Mouse (Mus musculus): Measurements from ENCODE around the gene Creb1. TPM values are rescaled to one million over a fixed set of nuclear protein-coding genes. Genes with fewer than 3 reads are reported as not detected.

Creb1 gene
- 9.2 and 12.0 TPM in 2 replicates for polyA plus RNA-seq (2012; rRNA removed)

DNA sequence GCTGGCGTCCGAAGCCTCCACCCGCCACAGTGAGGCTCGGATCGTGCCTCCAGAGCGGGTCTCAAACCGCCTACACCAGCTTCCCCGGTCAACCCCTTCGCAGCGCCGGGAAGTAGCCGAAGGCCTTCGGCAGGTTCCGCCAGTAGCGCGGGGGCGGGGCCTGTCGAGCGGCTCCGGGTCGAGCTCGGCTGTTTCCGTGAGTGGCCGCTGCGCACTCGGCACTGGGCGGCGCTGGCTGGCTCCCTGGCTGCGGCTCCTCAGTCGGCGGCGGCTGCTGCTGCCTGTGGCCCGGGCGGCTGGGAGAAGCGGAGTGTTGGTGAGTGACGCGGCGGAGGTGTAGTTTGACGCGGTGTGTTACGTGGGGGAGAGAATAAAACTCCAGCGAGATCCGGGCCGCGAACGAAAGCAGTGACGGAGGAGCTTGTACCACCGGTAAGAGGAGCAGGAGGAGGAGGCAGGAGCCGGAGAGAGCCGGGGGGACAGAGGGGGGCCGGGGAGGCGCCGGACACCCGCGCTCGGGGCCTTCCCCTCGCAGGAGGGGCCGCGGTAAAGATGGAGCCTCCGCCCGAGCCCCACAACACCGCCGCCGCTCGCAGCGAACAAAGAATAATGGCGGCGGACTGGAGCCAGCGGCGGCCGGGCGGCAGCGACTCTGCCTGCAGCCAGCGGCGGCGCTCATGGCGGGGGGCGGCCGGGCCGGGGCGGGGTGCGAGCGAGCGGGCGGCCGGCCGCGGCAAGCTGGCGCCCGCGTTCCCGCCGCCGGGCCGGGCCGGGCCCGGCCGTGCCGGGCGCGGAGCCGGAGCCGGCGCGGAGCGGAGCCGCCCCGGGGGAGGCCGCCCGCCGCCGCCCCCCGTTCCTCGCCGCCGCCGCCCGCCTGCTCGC is at the start of gene Creb1:
Gene Creb1, plus strand, starts transcription at position 57 of the 882 bp plus-strand sequence.
- peak; percentile 99 for DNase-seq (ENCODE audit: low spot score)

DNA sequence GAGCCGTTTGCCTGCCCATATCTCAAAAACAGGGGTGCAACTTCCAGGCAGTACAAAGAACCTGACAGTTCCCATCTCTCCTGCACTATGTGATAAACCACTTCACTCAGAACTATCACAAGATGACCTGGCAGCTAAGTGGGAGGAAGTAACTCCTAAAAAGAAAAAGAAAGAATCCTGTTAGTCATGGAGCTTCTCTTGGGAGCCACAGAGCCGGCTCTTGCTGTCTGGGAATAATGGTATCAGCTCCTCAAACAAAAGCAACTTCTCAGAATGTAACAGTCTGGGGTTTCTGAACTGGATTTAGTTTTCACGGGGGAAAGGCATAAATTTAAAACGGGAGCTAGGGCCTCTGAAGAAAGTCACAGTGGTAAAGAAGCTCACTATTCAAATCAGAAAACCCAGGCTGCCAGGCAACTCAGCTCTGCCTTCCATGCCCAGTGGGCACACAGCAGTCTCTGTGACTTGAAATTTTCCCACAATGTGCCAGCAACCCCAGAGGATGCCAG is 43.9 kb upstream of the Creb1 start:
- DNase-seq (ENCODE audit: low spot score): no peak

DNA sequence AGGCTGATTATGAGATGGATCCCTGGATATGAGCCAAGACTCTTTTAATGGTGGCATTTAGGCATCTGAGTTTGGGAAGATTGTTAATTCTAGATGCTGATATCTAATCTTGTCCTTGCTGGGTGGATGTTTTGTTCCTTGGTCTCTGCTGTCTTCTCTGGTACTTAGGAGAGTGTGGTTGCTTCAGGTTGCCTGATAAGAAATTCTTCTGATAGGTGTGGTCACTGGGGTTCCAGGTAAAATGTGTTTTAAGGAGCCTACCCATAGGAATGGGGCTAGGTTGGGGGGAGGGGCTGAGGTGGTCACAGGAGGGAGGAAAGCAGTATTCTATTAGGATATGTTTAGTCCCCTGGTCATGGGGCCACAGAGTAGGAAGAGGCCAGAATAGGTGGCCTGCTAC is 35.6 kb upstream of the Creb1 start:
- DNase-seq (ENCODE audit: low spot score): no peak

DNA sequence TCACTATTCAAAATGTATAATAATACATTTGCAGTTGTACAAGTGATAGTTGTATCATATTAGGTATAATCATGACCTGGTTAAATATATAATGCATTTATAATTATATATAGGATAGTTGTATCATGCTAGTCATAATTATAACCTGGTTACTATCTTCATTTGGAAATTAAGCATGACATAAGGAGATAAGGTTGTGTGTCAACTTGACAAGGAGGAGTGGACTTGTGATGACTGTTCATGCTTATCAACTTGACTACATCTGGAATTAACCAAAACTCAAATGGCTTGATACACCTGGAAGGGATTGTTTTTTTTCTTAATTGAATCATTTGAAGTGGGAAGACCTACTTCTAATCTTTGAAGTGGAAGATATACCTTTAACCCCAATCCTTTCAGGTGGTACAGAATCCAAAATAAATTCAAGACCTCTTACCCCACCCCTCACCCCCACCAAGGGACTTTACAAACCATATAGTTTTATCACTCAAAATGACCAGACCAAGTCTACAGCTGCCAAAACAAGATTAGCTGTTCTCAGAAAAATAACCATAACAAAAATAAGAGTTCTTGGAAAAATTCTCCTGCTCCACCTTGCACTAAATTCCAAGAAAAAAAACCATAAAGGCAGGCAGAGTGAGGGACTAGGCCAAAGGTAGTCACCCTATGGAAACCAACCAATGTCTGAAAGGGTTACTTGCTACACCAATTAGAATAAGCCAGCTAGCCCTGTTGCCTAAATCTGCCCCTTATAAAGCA is 30.9 kb upstream of the Creb1 start:
- DNase-seq (ENCODE audit: low spot score): no peak

DNA sequence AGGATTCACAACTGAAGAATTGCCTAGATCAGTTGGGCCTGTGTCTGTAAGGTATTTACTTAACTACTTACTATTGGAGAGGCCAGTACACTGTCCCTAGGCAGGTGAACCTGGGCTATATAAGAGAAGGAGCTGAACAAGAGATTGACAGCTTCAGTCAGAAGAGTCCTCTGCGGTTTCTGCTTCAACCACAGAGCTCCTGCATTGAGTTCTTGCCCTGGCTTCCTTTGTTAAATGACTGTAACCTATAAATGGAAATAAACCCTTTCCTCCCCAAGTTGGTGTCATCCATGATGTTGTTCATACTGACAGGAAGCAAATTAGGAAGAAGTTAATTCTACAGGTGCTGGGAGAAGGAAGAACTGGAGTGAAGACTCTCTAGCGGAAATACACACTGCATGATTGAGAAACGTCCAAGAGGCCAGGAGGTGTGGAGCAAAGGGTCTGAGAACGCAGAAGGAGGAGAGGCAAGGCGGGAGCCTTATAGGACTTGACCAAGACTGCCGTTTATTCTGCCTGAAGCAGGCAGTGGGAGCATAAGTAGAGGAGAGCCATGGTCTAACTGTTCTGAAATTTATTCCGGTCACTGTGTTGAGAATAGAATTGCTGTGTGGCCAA is 23.9 kb upstream of the Creb1 start:
- no peak for DNase-seq (ENCODE audit: low spot score)

DNA sequence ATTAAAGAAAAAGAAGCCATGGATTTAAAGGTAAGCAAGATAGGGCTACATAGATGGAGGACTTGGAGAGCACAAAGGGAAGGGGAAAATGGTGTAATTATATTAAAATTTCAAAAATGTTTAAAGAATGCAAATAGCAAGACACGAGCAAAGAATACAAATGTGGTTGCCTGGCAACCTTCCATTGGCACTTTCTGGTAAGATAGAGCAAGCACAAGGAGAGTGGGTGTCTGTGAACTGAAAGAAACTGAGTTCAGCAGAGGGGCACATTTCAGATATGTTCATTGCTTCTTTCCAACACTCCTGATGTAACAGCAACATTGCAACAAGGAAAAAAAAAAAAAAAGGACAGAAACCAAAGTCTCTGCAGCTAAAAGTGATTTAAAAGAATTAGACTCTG is 22.8 kb upstream of the Creb1 start:
- no peak for DNase-seq (ENCODE audit: low spot score)

DNA sequence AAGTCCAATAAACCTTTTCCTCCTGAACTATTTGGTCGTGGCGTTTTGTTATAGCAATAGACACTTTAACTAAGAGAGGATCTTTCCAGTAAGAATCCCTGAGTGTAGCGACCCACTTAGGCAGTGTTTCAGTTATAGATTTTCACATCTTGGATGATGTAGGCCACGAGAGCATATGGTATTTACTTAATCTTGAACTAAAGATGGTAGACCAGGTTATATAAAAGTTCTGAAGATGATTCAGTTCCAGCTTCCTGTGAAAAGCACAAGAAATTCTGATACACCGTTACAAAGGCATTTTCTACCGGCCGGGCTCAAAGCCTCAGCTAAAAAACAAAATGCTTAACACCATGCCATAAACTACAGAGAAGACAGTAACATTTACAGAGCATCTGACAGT is 18.3 kb upstream of the Creb1 start:
- no peak for DNase-seq (ENCODE audit: low spot score)

DNA sequence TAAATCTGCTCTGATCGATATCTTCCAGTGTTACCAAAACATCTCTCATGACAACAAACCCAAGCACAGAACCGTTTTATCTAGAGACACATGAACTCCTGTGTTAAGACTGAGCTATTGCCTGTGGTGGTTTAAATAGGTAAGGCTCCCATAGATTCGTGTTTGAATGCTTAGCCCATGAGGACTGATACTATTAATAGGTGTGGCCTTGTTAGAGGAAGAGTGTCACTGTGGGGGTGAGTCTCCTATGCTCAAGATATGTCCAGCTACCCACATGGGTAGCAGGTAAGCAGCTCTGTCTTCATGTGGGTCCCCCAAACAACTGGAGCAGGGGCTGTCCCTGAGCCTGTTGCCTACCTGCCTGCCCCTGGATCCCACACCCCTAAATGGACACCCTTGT is 15.9 kb upstream of the Creb1 start:
- DNase-seq (ENCODE audit: low spot score): no peak

DNA sequence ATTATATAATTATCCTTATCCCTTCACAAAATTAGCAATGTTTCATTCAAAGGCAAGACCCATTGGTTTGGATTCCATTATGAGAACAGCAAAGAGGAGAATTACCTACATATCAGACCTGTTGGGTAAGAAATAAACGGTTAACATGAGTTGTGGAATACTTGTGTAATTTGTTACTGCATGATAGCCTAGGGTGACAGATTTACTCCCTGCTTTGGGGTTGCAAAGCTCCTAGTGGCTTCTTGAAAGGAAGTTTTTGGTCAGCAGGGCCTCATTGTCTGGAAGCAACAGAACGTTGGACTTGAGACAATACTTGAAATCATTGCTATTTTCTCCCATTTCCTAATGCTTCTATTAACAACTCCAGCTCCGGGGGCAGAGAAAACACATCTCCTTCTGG is 14.0 kb upstream of the Creb1 start:
- DNase-seq (ENCODE audit: low spot score): no peak

DNA sequence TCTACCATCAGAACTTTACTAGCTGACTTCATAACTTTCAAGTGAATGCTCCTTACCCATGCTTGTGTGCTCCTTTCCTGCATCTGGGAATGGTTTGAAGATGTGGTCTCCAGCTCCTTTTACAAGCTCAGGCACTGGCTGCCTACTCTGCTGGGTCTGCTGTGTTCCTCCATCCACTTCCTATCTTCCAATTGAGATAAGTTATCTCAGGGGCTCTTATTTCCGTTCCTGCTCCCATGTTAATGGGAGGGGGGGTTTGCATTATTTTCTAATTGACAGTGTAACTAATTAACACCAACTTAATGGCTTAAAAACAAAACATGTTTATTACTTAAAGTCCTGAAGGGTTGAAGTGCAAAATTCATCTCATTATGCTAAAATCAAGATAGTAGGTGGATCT is 13.1 kb upstream of the Creb1 start:
- DNase-seq (ENCODE audit: low spot score): no peak

DNA sequence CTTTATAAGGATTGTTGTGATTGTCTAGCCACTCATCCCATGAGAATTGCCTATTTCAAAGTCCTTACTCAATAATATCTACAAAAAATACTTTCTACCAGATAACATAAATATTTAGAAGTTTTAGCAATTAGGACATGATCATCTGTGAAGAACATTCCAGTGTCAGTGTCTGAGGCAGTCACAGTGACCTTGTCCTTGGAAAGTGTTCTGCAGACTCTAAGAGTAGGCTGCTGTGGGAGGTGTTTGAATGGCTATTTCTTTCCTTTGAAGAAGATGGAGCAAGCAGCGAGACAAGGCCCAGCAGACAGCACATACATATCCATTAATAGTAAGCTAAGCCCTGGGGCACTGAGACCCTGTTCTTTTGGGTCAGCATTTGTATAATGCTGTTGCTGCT is 12.5 kb upstream of the Creb1 start:
- DNase-seq (ENCODE audit: low spot score): no peak

DNA sequence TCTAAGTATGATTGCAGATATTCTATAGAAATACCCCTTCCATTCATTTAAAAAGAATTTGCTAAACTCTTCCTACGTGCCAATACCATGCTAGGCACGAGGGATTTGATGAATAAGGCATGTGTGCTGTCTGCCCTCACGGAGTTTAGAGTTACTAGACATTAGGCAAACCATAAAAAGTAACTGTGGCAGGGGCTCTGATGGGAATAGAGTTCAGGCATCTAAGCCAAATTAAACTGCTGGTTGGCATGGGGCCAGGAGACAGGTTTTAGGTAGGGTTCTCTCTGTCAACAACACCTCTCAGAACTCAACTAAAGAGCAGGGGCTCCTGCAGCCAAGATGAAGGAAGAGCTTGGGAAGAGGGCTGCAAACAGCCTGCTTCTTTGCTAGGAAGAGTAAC is 10.7 kb upstream of the Creb1 start:
- DNase-seq (ENCODE audit: low spot score): no peak

DNA sequence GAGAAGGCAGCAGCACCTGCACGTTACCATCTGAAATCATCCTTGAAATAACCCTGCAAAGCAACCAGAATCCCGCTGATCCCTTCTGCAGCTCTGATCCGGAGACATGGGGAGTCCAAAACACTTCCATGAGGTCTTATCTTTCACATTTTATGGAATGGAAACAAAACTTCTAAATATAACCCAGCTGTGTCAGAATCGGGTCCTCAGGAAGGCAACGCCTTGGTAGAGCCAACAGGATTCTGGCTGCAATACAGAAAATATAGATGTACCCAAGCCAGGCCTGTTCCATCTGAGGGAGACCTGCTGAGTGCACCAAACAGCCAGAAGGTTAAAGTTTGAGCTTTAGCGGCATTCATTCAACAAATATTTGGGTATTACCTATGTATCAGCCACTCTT is 9.8 kb upstream of the Creb1 start:
- DNase-seq (ENCODE audit: low spot score): no peak

DNA sequence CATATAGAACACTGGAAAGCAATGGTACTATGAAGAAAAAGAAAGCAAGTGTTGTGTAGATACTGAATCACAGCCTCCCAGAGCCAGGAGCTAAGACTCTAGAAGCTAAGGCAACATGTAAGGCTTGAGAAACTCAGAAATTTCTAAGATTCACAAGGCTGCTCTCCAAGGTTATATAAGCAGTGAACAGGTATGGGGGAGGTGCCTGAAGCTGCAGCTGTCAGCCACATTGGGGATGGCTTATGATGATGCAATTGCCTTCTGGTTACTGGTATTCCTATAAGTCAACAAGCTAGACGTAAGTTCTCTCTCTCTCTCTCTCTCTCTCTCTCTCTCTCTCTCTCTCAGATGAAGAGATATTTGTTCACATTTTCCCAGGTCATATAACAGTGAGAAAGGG is 9.3 kb upstream of the Creb1 start:
- no peak for DNase-seq (ENCODE audit: low spot score)

DNA sequence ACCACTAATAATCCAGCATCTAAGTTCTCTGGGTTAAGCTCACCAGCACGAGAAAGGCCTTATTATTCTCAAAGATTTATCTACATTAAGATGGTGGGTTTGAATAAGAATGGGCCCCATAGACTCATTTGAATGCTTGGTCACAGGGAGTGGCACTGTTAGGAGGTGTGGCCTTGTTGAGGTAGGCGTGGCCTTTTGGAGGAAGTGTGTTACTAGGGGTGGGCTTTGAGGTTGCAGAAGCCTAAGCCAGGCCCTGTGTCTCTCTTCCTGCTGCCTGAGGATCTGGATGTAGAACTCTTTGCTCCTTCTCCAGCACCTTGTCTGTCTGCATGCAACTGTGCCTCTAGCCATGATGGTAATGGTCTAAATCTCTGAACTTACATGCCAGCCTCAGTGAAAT is 7.8 kb upstream of the Creb1 start:
- no peak for DNase-seq (ENCODE audit: low spot score)

DNA sequence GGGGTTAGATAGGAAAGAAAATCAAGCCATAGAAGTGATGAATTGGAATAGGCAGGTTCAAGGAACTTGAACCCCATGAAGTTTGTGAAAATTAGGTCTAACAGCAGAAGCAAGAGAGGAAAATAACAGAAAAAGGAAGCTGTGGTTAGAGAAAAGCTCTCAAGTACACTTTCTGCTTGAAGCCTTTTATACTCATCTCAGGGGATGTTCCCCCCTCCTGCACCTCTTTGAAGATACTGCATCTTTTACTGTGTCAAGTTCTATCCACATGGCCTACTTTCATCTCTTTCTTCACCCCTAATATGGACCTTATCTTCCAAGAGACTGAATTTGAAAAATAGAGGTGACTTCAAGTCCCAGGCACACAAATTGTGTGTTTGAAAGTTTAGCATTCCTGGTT is 4.8 kb upstream of the Creb1 start:
- DNase-seq (ENCODE audit: low spot score): no peak

DNA sequence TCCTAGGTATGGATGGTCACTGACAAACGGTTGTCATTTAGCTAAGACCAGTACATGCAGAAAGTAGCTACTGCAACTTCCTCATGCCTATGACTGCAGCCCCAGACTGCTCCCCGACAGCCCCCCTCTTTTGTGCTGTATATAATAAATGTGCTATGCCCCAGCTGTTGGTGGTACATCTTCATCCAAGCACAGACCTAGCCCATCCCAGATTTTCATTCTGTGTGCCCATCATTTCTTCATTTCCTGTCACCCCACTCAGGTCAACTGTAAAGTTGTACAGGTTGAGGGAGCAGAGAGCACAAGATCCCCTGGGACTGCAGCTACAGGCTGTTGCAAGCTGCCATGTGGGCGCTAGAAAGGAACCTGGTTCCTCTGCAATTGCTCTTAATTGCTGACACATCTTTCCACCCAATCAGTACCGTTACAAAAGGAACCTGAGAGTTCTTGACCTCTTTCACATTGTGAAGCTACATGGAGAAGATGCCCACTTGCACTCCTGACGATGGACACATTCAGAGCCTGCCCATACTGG is 2.6 kb upstream of the Creb1 start:
- no peak for DNase-seq (ENCODE audit: low spot score)

DNA sequence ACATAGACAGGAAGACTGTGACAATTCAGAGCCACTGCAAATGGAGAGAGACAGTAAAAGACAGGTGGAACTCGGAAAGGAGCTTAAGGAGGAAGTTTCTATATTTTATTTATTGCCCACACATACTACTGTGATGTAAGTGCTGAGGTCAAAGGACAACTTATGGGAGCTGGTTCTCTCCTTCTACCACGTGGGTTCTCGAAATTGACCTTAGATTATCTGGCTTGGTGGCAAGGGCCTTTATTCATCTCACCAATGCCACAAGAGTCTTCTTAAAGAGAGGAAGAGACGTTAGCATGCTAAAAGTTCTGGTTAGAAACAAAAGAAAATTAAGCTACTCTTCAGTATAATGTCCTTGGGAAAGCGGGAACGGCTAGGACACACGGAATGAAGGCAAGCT is 897 bp upstream of the Creb1 start:
- no peak for DNase-seq (ENCODE audit: low spot score)

DNA sequence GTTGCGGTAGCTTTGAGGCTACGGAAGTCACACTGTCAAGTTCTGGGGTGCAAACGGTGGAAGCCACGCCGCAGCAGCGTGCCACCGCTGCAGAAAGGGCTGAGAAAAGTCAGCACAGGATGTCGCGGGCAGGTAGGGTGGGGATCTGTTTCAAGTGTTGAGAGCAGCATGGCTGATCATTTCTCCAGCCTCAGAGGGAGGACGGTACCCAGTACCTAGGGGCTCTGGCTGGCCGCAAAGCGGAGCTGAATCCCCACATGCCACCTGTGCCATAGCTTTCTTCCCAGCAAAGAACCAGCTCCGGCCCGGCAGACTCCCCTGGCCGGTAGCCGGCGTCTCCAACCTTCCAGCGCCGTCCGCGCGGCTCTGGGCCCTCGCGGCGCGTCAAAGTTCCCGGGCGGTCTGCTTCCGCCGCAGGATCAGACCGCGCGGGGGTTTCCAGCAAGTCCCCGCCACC is 350 bp upstream of the Creb1 start:
- no peak for DNase-seq (ENCODE audit: low spot score)

DNA sequence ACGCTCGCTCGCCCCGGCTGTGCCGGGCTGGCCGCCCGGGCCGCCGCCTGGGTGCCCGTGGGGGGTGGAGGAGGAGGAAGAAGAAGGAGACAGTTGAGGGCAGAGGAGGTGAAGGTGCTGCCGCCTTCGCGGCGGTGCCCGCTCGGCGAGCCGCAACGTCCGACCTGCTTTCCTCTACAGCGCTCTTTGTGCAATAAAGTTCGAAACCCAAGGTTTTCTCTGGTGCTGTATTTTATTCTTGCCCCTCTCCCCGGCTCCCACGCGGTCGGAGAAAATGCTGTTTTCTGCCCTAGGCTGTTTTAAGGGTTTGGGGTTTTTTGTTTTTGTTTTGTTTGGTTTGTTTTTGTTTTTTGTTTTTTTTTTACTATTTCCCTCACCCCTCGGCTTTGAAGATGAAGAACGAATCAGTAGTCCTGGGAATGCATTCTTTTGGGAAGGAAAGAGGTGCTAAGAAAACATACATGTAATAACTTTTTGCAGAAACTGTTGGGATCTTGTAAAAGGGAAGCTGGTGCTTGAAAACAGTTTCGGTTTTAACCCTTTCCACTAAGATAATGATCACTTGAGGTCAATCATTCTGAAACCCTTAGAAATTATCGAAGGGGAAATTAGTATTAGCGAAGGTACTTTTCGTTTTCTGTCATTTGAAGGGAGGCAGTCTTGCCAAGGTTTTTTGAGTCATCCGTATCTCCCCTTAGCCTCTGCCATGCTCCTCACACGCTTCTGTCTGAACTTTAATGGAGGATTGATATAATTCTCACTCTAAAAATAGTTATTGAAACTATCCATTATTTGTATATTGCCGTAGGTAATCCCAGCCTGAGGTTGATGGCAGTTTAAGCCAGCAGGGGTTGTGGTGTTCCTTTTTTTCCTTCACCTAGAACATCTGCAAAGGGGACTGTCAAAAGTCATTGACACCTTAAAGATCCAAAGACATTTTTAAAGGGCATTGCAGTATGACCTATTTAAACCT is 1.3 kb downstream of the Creb1 start:
- DNase-seq (ENCODE audit: low spot score): peak; percentile 69

DNA sequence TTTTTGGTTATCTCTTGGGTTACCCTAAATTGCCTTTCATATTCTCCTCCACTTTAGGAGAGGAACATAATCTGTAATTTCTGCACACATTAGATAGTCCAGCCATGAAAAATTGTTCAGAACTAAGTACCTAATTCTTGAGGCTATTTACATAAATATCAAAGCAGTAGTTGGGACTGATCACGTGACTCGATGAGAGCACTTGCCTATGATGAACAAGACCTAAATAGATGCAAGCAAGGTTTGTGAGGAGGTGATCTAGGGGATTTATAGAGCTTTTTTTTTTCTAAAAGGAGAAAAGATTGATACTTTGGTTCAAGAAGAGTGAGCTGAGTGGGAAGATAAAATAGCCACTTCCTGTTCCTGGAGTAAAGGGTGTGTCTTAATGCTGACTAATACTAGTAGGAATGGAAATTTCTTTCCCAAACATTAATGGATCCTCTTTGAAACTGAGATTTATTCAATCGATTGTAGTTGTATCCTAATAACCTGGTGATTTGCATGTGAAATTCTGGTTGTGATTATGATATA is 6.5 kb downstream of the Creb1 start:
- no peak for DNase-seq (ENCODE audit: low spot score)

All from urinary bladder, adult 2 months (tissue).